Mouse (Mus musculus): Measurements from ENCODE around the gene Fastkd5. TPM values are rescaled to one million over a fixed set of nuclear protein-coding genes. Genes with fewer than 3 reads are reported as not detected.

Fastkd5 gene
- 6.9 TPM for polyA plus RNA-seq (2012; fragmentation: generic; extraction: Trizol)
- long read RNA-seq, experiment 1, partial matches to known transcripts = 0 of 7 reads
- long read RNA-seq, experiment 1, other reads (novel, unspliced or antisense) = 4 of 7 reads
- long read RNA-seq, experiment 2, transcript Fastkd5-201 (2 exons, 3,015 nt) = major isoform, 34 of 35 reads
- long read RNA-seq, experiment 2, partial matches to known transcripts = 0 of 35 reads
- long read RNA-seq, experiment 2, other reads (novel, unspliced or antisense) = 0 of 35 reads

- peaks cover 27% of the 10 kb centered on the region for H3K36me3 ChIP-seq (ENCODE audit: control insufficient read depth, insufficient read depth)
Measured at GRCm38 (mm10) chr2:130629839-130630203, at the start of gene Fastkd5, which contains the start of gene Ubox5. Fastkd5 (minus strand) TSS chr2:130630027. Ubox5 (minus strand) TSS chr2:130630038.

GRCm38 (mm10) chr2:130679154-130679553 is 49.3 kb upstream of the Fastkd5 start:
- no peak for TF ChIP-seq FOSL1 (IDR thresholded peaks at IDR 0.05; ENCODE audit: insufficient read depth, low read length, poor library complexity, severe bottlenecking)
- TF ChIP-seq MYOD1 (IDR thresholded peaks at IDR 0.05; ENCODE audit: control insufficient read depth, insufficient read length, low read depth) = no peak
- TF ChIP-seq USF1 (IDR thresholded peaks at IDR 0.05; ENCODE audit: low read depth) = no peak
- no peak for TF ChIP-seq MAX (IDR thresholded peaks at IDR 0.05)
- no peak for TF ChIP-seq CTCF (IDR thresholded peaks at IDR 0.05; ENCODE audit: control insufficient read depth, insufficient read depth, insufficient read length)
- no peak for TF ChIP-seq MYOG (IDR thresholded peaks at IDR 0.05; ENCODE audit: control insufficient read depth, extremely low read depth, insufficient read length)
- TF ChIP-seq CEBPB (IDR thresholded peaks at IDR 0.05; ENCODE audit: low read depth) = no peak
- H3K79me3 ChIP-seq (ENCODE audit: low read depth) = no peaks in the 10 kb centered on the region
- peaks cover 95% of the 10 kb centered on the region for H3K36me3 ChIP-seq (ENCODE audit: control insufficient read depth, insufficient read depth)
- no peaks in the 10 kb centered on the region for H3K79me2 ChIP-seq (ENCODE audit: control insufficient read depth, insufficient read depth)
- H3K27me3 ChIP-seq (ENCODE audit: control insufficient read depth, insufficient read depth, insufficient read length) = no peaks in the 10 kb centered on the region
- H3ac ChIP-seq (ENCODE audit: control insufficient read depth, insufficient read length, low read depth) = no peak overlapping the region
- no peak overlapping the region for H3K4me3 ChIP-seq (ENCODE audit: insufficient read depth, poor library complexity, severe bottlenecking)

More at GRCm38 (mm10) chr2:130629839-130630203, at the start of gene Fastkd5, which contains the start of gene Ubox5:
- Histone ChIP-seq H3K27me3 (ENCODE audit: control insufficient read depth, insufficient read depth, insufficient read length) (no peaks in the 10 kb centered on the region), H3K79me3 (ENCODE audit: low read depth) (peaks cover 44% of the 10 kb centered on the region), H3K79me2 (ENCODE audit: control insufficient read depth, insufficient read depth) (peaks cover 54% of the 10 kb centered on the region), H3K4me3 (ENCODE audit: insufficient read depth, poor library complexity, severe bottlenecking) (peak within 1 kb of the TSS; percentile 99), H3ac (ENCODE audit: control insufficient read depth, insufficient read length, low read depth) (peak within 1 kb of the TSS; percentile 98)
- TF ChIP-seq USF1 (IDR thresholded peaks at IDR 0.05; ENCODE audit: low read depth) = no peak
- TF ChIP-seq FOSL1 (IDR thresholded peaks at IDR 0.05; ENCODE audit: insufficient read depth, low read length, poor library complexity, severe bottlenecking) = no peak
- no peak for TF ChIP-seq CTCF (IDR thresholded peaks at IDR 0.05; ENCODE audit: control insufficient read depth, insufficient read depth, insufficient read length)
- peak; percentile 8 for TF ChIP-seq MAX (IDR thresholded peaks at IDR 0.05)

GRCm38 (mm10) chr2:130677211-130677610 is 47.4 kb upstream of the Fastkd5 start:
- no peak overlapping the region for H3K4me3 ChIP-seq (ENCODE audit: insufficient read depth, poor library complexity, severe bottlenecking)
- no peak overlapping the region for H3ac ChIP-seq (ENCODE audit: control insufficient read depth, insufficient read length, low read depth)
- TF ChIP-seq FOSL1 (IDR thresholded peaks at IDR 0.05; ENCODE audit: insufficient read depth, low read length, poor library complexity, severe bottlenecking) (no peak), CEBPB (IDR thresholded peaks at IDR 0.05; ENCODE audit: low read depth) (no peak), USF1 (IDR thresholded peaks at IDR 0.05; ENCODE audit: low read depth) (no peak), MYOD1 (IDR thresholded peaks at IDR 0.05; ENCODE audit: control insufficient read depth, insufficient read length, low read depth) (no peak), CTCF (IDR thresholded peaks at IDR 0.05; ENCODE audit: control insufficient read depth, insufficient read depth, insufficient read length) (no peak), MYOG (IDR thresholded peaks at IDR 0.05; ENCODE audit: control insufficient read depth, extremely low read depth, insufficient read length) (no peak), MAX (IDR thresholded peaks at IDR 0.05) (no peak)
- H3K27me3 ChIP-seq (ENCODE audit: control insufficient read depth, insufficient read depth, insufficient read length) = no peaks in the 10 kb centered on the region
- no peaks in the 10 kb centered on the region for H3K79me2 ChIP-seq (ENCODE audit: control insufficient read depth, insufficient read depth)
- peaks cover 97% of the 10 kb centered on the region for H3K36me3 ChIP-seq (ENCODE audit: control insufficient read depth, insufficient read depth)
- H3K79me3 ChIP-seq (ENCODE audit: low read depth) = no peaks in the 10 kb centered on the region

- TF ChIP-seq FOSL1 (IDR thresholded peaks at IDR 0.05; ENCODE audit: insufficient read depth, low read length, poor library complexity, severe bottlenecking) (no peak), MYOD1 (IDR thresholded peaks at IDR 0.05; ENCODE audit: control insufficient read depth, insufficient read length, low read depth) (no peak), MYOG (IDR thresholded peaks at IDR 0.05; ENCODE audit: control insufficient read depth, extremely low read depth, insufficient read length) (no peak), CEBPB (IDR thresholded peaks at IDR 0.05; ENCODE audit: low read depth) (no peak), CTCF (IDR thresholded peaks at IDR 0.05; ENCODE audit: control insufficient read depth, insufficient read depth, insufficient read length) (peak; percentile 46), USF1 (IDR thresholded peaks at IDR 0.05; ENCODE audit: low read depth) (no peak), MAX (IDR thresholded peaks at IDR 0.05) (peak; percentile 39)
- no peaks in the 10 kb centered on the region for H3K27me3 ChIP-seq (ENCODE audit: control insufficient read depth, insufficient read depth, insufficient read length)
- H3K79me3 ChIP-seq (ENCODE audit: low read depth) = peaks cover 37% of the 10 kb centered on the region
- H3K79me2 ChIP-seq (ENCODE audit: control insufficient read depth, insufficient read depth) = peaks cover 59% of the 10 kb centered on the region
- peak within 1 kb of the TSS; percentile 84 for H3K4me3 ChIP-seq (ENCODE audit: insufficient read depth, poor library complexity, severe bottlenecking)
- H3ac ChIP-seq (ENCODE audit: control insufficient read depth, insufficient read length, low read depth) = peak within 1 kb of the TSS; percentile 91
- peaks cover 26% of the 10 kb centered on the region for H3K36me3 ChIP-seq (ENCODE audit: control insufficient read depth, insufficient read depth)
Measured at GRCm38 (mm10) chr2:130667559-130667958, 37.7 kb upstream of the Fastkd5 start, which contains the start of gene Itpa. Itpa (plus strand) TSS chr2:130667610.

GRCm38 (mm10) chr2:130664102-130664701 is 34.4 kb upstream of the Fastkd5 start, which contains the start of gene Ddrgk1:
Ddrgk1 (minus strand) TSS chr2:130664659.
- peaks cover 21% of the 10 kb centered on the region for H3K79me3 ChIP-seq (ENCODE audit: low read depth)
- H3K4me3 ChIP-seq (ENCODE audit: insufficient read depth, poor library complexity, severe bottlenecking) = peak within 1 kb of the TSS; percentile 36
- H3K79me2 ChIP-seq (ENCODE audit: control insufficient read depth, insufficient read depth) = peaks cover 34% of the 10 kb centered on the region
- H3K36me3 ChIP-seq (ENCODE audit: control insufficient read depth, insufficient read depth) = peaks cover 28% of the 10 kb centered on the region
- no peaks in the 10 kb centered on the region for H3K27me3 ChIP-seq (ENCODE audit: control insufficient read depth, insufficient read depth, insufficient read length)
- peak within 1 kb of the TSS; percentile 91 for H3ac ChIP-seq (ENCODE audit: control insufficient read depth, insufficient read length, low read depth)
- TF ChIP-seq MAX (IDR thresholded peaks at IDR 0.05) = peak; percentile 46
- no peak for TF ChIP-seq CEBPB (IDR thresholded peaks at IDR 0.05; ENCODE audit: low read depth)

All from C2C12 (cell line).